Mouse (Mus musculus): ENCODE data around the gene Olfr1052.
"Not testable (repeated sequence)": the region's sequence is repeated elsewhere in the genome, so short reads cannot be mapped to it uniquely, and the experiment has no call there.

Gene Olfr1052

GRCm38 (mm10) chr2:86292155-86292554, at the start of gene Olfr1052:
Gene Olfr1052, plus strand, starts transcription at chr2:86292455.
- ATAC-seq (ENCODE audit: insufficient number of reproducible peaks, low FRiP score, low TSS enrichment) = no peak

GRCm38 (mm10) chr2:86258228-86258627, 34.0 kb upstream of the Olfr1052 start, which contains the start of gene Olfr1049:
Gene Olfr1049, minus strand, starts transcription at chr2:86258328.
- ATAC-seq (ENCODE audit: insufficient number of reproducible peaks, low FRiP score, low TSS enrichment) = not testable (repeated sequence)

DNA sequence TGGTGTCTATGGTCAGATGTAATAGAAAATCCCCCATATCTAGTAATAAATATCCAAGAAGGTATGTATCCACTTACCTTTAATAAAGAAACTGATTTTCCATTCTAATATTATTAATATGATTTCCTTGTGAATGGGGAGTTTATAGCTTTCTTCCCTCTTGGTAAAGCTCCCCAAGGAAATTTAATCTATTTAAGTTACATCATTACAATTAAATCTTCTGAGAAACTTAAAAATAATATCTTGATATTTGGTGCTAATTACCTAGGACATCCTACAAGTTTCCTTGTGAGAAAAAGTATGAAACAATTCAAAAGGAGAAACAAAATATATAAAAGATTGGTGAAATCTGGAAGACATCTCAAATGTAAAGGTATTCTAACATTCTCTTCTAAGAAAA, 13.3 kb upstream of the Olfr1052 start, which contains the start of gene Olfr1051:
TSS of gene Olfr1051 (minus strand) at position 101 of the 400 bp plus-strand sequence.
- ATAC-seq (ENCODE audit: insufficient number of reproducible peaks, low FRiP score, low TSS enrichment) = not testable (repeated sequence)

DNA sequence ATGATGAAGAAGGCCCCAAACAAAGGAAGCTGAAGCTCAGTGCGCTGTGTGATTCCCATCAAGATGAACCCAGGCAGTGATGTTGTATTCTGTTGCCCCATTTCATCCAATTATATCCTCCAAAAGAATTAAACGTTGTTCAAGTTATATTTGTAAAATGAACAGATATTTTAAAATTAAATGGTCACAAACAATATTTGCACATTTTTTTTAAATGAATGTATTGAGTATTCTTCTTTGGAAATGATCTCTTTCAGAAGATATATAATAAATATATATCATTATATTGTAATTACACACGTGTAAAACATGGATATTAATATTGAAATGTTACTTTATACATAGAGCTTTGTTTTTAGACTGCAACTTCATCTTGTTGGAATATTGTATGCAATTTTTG, 22.9 kb downstream of the Olfr1052 start, which contains the start of gene Olfr1053:
TSS of gene Olfr1053 (minus strand) at position 101 of the 400 bp plus-strand sequence.
- ATAC-seq (ENCODE audit: insufficient number of reproducible peaks, low FRiP score, low TSS enrichment) = no peak

DNA sequence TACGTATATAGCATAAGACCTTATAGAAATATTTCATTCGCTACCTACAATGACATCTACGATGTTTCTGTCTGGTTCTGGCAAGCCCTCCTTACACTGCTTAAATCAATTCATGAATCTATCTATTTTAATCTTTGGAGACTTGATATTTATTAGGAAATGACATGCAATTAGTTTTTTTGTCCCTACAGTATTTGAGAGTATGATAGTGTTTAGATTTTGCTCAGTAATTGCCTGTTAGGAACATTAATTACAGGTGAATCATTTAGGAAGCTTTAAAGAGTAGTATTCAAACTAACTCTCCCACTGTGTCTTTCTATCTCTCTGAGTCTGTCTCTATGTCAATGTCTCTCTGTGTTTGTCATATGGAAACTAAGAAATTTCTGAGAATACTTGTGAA, 43.1 kb downstream of the Olfr1052 start, which contains the start of gene Olfr1054:
TSS of gene Olfr1054 (minus strand) at position 101 of the 400 bp plus-strand sequence.
- ATAC-seq (ENCODE audit: insufficient number of reproducible peaks, low FRiP score, low TSS enrichment) = no peak

All from cerebellum, adult (tissue).